Mouse (Mus musculus): Measurements from ENCODE around the gene Gm9507.
"Not testable (repeated sequence)": the region's sequence is repeated elsewhere in the genome, so short reads cannot be mapped to it uniquely, and the experiment has no call there.

The Gm9507 gene

DNA sequence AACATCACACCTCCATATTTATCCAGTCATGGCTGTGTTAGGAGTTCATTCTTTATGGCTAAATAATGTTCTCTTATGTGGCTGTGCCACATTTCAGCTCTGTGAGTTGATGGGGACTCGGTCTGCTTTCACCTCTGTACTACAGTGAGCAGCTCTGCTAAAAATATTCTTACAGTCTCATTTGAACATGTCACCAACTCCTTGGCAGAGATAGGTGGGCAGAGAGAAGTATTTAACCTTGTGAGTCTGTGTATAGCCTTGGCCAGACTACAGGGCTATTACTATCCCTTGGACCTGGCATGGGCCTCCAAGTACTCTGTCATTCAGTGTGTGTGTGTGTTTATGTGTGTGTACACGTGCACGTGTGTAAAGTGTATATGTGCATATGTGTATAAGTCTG lies 39.5 kb downstream of the Gm9507 start:
- DNase-seq (ENCODE audit: low spot score in 2 of 2): not testable (repeated sequence)

DNA sequence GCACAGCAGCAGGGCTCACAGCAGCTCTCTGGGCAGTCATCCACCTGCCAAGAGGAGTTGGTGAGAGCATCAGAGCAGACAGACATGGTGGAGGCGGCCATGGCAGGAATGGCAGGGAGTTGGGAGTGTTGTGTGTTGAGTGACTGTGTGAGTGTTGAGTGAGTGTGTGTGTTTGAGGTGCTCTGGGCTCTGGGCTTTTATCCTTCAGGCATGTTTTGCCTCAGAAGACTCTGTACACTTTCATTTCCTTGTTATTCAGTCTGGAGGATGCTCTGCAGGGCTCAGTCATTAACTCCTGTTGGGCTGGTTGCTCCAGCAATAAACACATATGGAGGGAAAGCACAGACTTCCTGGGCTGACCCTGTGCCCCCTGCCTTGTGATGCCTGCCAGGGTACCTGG lies 40.4 kb downstream of the Gm9507 start, which contains the start of gene Gm3238:
Gm3238 (minus strand) TSS at position 101 of the 400 bp plus-strand sequence.
- DNase-seq (ENCODE audit: low spot score in 2 of 2): not testable (repeated sequence)

DNA sequence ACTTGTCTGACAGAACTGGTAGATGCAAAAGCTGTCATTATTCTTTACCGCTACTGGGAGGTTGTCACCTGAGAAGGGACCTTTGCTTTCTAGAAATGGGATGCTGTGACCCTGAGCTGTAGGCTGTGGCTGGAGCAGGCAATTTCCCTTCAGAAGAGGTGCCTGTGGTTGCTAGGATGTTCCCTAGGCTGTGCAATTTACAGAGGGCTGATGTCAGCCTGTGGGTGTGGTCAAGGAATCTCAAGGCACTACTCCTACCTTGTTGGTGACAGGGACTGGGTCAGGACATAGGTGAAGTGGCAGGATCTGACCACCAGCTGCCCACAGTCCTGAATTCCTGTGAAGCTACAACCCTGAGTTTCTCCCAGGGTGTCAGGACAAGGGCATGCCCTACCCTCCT lies 41.9 kb downstream of the Gm9507 start:
- DNase-seq (ENCODE audit: low spot score in 2 of 2): no peak
